Mouse (Mus musculus) G1E (cell line): ENCODE measurements around the gene Qpct. TPM values are rescaled to one million over a fixed set of nuclear protein-coding genes. Genes with fewer than 3 reads are reported as not detected.

Source experiments
- ATAC-seq: 2 replicates; pipeline ENCODE4 v1.8.0; 2016; ENCODE audit warnings: mild to moderate bottlenecking; ENCODE audit not compliant: insufficient number of reproducible peaks, poor library complexity, low FRiP score, severe bottlenecking; ENCODE audit errors: extremely low read depth
- DNase-seq: peaks from one replicate; pipeline ENCODE4 v3.0.0; 2012; ENCODE audit warnings: low spot score
- H3K27me3 ChIP-seq: 2 replicates; pipeline ENCODE4 v1.6.1; 2012; ENCODE audit warnings: mild to moderate bottlenecking, low read length, inconsistent platforms; ENCODE audit not compliant: insufficient read depth
- H3K36me3 ChIP-seq: replicated peaks from 2 replicates; pipeline ENCODE3; 2012; ENCODE audit warnings: mild to moderate bottlenecking, inconsistent platforms
- H3K4me1 ChIP-seq: 2 replicates; pipeline ENCODE4 v1.6.1; 2012; ENCODE audit warnings: low read depth, low read length, inconsistent platforms, mixed read lengths; ENCODE audit not compliant: insufficient read depth
- H3K4me3 ChIP-seq: 2 replicates; pipeline ENCODE4 v1.5.1; 2012; ENCODE audit warnings: low read depth, mild to moderate bottlenecking, inconsistent platforms, low read length, moderate library complexity, mixed read lengths
- H3K9me3 ChIP-seq: replicated peaks from 2 replicates; pipeline ENCODE4 v1.6.1; 2012; ENCODE audit warnings: inconsistent platforms
- CTCF ChIP-seq: IDR thresholded peaks from 2 replicates; pipeline ENCODE4 v1.5.1; 2012; ENCODE audit warnings: low read depth, low read length, inconsistent platforms, mixed read lengths
- GATA1 ChIP-seq: IDR thresholded peaks from 2 replicates; pipeline ENCODE4 v1.6.1; 2012; ENCODE audit warnings: borderline replicate concordance, low read length, inconsistent platforms, mixed read lengths
- GATA2 ChIP-seq: IDR thresholded peaks from 2 replicates; pipeline ENCODE4 v1.6.1; 2012; ENCODE audit warnings: low read depth, low read length, inconsistent platforms, borderline replicate concordance
- POLR2AphosphoS5 ChIP-seq: IDR thresholded peaks from 2 replicates; pipeline ENCODE4 v1.6.1; 2012; ENCODE audit warnings: low read depth, low read length, inconsistent platforms; ENCODE audit not compliant: insufficient replicate concordance
- TAL1 ChIP-seq: conservative IDR thresholded peaks from 2 replicates; pipeline ENCODE4 v1.6.1; 2012; ENCODE audit warnings: low read depth, low read length, inconsistent platforms, mixed read lengths
- polyA plus RNA-seq: library from polyadenylated mRNA; stranded (reverse); fragments of >175 nt; gene quantifications from 2 replicates; pipeline ENCODE4 v1.2.3, GENCODE M21; 2012
- total RNA-seq, 2 experiments: library from RNA; stranded (forward) in 1 of 2; stranded (reverse) in 1 of 2; fragments of 200-1000 nt in 1 of 2; fragments of >200 nt in 1 of 2; fragmentation: Nextera tagmentation in 1 of 2; gene quantifications; 2 replicates each; pipeline ENCODE4 v1.2.3; 2014 to 2017

The Qpct gene
- total and polyA plus RNA-seq, 3 experiments, result 0.16 TPM; not detected in 2

DNA sequence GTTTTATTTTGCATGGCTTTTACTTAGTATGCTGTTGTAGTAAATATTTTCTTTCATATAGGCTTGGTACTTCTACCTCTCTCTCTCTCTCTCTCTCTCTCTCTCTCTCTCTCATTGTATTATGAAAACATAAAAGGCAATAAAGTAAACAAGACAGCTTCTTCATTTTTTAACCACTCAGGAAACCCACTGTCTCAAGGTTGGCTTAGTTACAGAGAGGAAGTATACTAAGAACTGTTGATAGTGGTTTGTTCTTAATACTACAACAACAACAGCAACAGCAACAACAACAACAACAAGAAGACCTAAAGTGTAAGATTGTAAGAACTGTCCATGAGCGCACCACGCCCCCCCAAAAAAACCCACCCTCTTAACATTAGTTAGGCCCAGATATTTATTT, 8.0 kb upstream of the Qpct start:
- H3K4me3 ChIP-seq, result no peak overlapping the region
- DNase-seq (no peak), ATAC-seq (no peak)
- H3K36me3 ChIP-seq, result no peaks in the 10 kb centered on the region
- no peaks in the 10 kb centered on the region for H3K27me3 ChIP-seq
- no peaks in the 10 kb centered on the region for H3K9me3 ChIP-seq
- no peak for TF ChIP-seq CTCF
- TF ChIP-seq GATA1, result no peak
- no peak for TF ChIP-seq TAL1
- no peak for TF ChIP-seq GATA2
- no peak for TF ChIP-seq POLR2AphosphoS5
- no peaks in the 10 kb centered on the region for H3K4me1 ChIP-seq

- Histone ChIP-seq H3K36me3 (no peaks in the 10 kb centered on the region), H3K27me3 (no peaks in the 10 kb centered on the region), H3K4me3 (no peak overlapping the region; the same call in 1 of the 2 replicates), H3K4me1 (no peaks in the 10 kb centered on the region), H3K9me3 (peaks cover 7% of the 10 kb centered on the region)
- TF ChIP-seq TAL1 (no peak), GATA2 (no peak), CTCF (no peak), POLR2AphosphoS5 (no peak), GATA1 (no peak)
- DNase-seq, result no peak
- no peak for ATAC-seq
Observed at GRCm38 (mm10) chr17:79052088-79052812, 544 bp downstream of the Qpct start.

GRCm38 (mm10) chr17:79058271-79058670, 6.6 kb downstream of the Qpct start:
- Histone ChIP-seq H3K9me3 (no peaks in the 10 kb centered on the region), H3K4me3 (no peak overlapping the region), H3K36me3 (no peaks in the 10 kb centered on the region), H3K27me3 (no peaks in the 10 kb centered on the region), H3K4me1 (no peaks in the 10 kb centered on the region)
- ATAC-seq (no peak), DNase-seq (no peak)
- no peak for TF ChIP-seq GATA2

DNA sequence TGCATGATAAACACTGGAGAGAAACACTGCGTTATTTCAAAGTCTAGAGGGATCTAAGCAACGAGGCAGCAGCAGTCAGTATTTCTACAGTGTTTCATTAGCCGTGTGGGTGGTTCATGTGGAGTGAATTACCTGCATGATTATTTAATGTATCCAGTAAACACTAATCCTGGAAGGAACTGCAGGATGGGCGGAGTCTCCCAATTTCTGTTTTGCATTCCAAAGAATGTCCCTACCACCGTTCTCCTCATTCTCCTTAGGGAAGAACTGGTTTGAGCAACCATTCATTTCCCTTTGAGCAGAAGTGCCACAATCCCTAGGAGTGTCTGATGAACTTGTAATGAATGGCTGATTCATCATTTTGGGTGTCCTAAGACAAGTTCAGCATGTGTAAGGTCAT, 8.5 kb downstream of the Qpct start:
- Histone ChIP-seq H3K27me3 (no peaks in the 10 kb centered on the region), H3K4me1 (no peaks in the 10 kb centered on the region), H3K4me3 (no peak overlapping the region), H3K9me3 (no peaks in the 10 kb centered on the region), H3K36me3 (no peaks in the 10 kb centered on the region)
- DNase-seq (no peak), ATAC-seq (no peak)
- no peak for TF ChIP-seq CTCF
- TF ChIP-seq GATA1, result no peak
- TF ChIP-seq GATA2, result no peak
- no peak for TF ChIP-seq TAL1
- TF ChIP-seq POLR2AphosphoS5, result no peak

DNA sequence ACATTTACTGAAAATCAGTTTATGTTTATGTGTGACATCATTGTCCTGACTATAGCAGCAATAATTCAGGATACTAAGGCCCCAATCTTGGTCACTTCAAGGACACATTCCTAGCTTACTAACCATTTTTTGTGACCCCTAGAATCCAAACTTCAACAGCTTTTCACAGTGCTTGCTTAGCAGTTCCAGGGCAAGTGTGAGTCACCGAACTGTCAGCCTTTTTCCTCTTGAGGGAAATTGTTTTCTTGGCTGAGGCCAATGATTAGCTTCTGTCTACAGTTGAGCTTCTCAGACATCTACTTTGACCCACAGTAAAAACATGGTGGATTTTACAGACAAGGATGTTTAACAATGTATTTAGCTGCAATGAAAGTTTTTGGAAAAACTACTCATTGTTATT, 12.5 kb downstream of the Qpct start:
- ATAC-seq (no peak), DNase-seq (no peak)
- no peaks in the 10 kb centered on the region for H3K36me3 ChIP-seq
- no peaks in the 10 kb centered on the region for H3K27me3 ChIP-seq
- TF ChIP-seq GATA1 (no peak), GATA2 (no peak), TAL1 (no peak), CTCF (no peak), POLR2AphosphoS5 (no peak)
- no peaks in the 10 kb centered on the region for H3K9me3 ChIP-seq
- no peak overlapping the region for H3K4me3 ChIP-seq
- no peaks in the 10 kb centered on the region for H3K4me1 ChIP-seq

DNA sequence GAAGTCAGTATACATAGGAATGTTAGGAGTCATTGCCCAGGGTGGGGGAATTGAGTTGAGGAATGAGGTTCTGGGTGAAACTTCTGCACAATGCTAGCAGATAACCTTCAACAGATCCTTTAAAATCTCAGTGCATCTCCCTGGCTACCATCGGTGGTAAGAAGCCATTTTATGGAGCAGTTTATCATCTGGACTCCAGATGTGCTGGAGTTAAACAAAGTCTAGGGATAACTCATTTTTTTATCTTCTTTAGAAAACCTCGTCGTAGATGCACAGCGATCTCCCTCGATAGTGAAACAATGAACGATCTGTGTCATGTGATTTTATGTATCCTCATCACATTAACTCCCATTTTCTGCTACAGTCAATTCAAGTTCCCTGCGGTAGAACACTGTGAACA, 16.9 kb downstream of the Qpct start:
- ATAC-seq, result no peak
- Histone ChIP-seq H3K9me3 (no peaks in the 10 kb centered on the region), H3K4me3 (no peak overlapping the region), H3K36me3 (no peaks in the 10 kb centered on the region), H3K4me1 (no peaks in the 10 kb centered on the region), H3K27me3 (no peaks in the 10 kb centered on the region)
- no peak for TF ChIP-seq GATA2
- no peak for TF ChIP-seq POLR2AphosphoS5
- TF ChIP-seq TAL1, result no peak
- no peak for TF ChIP-seq GATA1
- TF ChIP-seq CTCF, result no peak
- DNase-seq, result no peak

DNA sequence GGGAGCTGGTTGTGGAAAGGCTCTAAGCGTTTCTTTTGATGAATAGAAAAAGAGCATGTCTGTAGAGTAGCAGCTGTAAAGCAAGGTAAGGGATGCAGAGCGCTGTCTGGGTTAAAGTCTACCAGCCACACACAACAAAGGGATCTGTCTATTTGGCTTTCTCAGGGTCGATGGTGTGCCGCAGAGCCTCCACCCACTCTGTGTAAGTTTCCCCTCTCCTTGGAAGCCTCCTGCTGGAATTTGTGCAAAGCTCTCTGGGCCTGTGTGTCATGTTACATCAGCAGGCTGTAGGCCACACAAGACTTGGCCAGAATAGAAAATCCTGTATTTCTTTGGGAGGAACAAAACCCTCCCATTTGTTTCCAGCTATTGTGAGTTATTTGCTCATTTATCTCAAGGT, 17.3 kb downstream of the Qpct start:
- DNase-seq, result no peak

More for the DNA sequence above, 17.3 kb downstream of the Qpct start:
- Histone ChIP-seq H3K9me3 (no peaks in the 10 kb centered on the region), H3K27me3 (no peaks in the 10 kb centered on the region), H3K36me3 (no peaks in the 10 kb centered on the region), H3K4me1 (no peaks in the 10 kb centered on the region), H3K4me3 (no peak overlapping the region)
- no peak for ATAC-seq
- TF ChIP-seq POLR2AphosphoS5 (no peak), GATA1 (no peak), GATA2 (no peak), CTCF (no peak), TAL1 (no peak)
